Mouse (Mus musculus) heart, adult 11 months (tissue): ENCODE data around the gene Bpifc.

Source experiments
- DNase-seq: peaks from one replicate; pipeline ENCODE4 v3.0.0; 2022

Gene Bpifc

GRCm38 (mm10) chr10:86010636-86011035 lies 1.1 kb downstream of the Bpifc start:
- peak; percentile 44 for DNase-seq

- peak; percentile 30 for DNase-seq
Measured at GRCm38 (mm10) chr10:86009688-86010087, 2.0 kb downstream of the Bpifc start.

- peak; percentile 48 for DNase-seq
Measured at GRCm38 (mm10) chr10:86006455-86006854, 5.2 kb downstream of the Bpifc start.

GRCm38 (mm10) chr10:86000447-86000846 lies 11.2 kb downstream of the Bpifc start:
- no peak for DNase-seq

- DNase-seq: no peak
Measured at GRCm38 (mm10) chr10:85994543-85995104, 17.1 kb downstream of the Bpifc start.

GRCm38 (mm10) chr10:85993836-85994235 lies 17.9 kb downstream of the Bpifc start:
- DNase-seq: peak; percentile 55

- peak; percentile 61 for DNase-seq
Measured at GRCm38 (mm10) chr10:85992412-85992811, 19.3 kb downstream of the Bpifc start.

- peak; percentile 83 for DNase-seq
Measured at GRCm38 (mm10) chr10:85989412-85990115, 22.1 kb downstream of the Bpifc start.

- peak; percentile 84 for DNase-seq
Measured at GRCm38 (mm10) chr10:85972915-85973314, 38.8 kb downstream of the Bpifc start.

- DNase-seq: peak; percentile 79
Measured at GRCm38 (mm10) chr10:85971826-85972225, 39.9 kb downstream of the Bpifc start.

GRCm38 (mm10) chr10:85969894-85970620 lies 41.6 kb downstream of the Bpifc start:
- peak; percentile 85 for DNase-seq

- DNase-seq: peak; percentile 70
Measured at GRCm38 (mm10) chr10:85968731-85969130, 43.0 kb downstream of the Bpifc start.

- DNase-seq: peak; percentile 95
Measured at GRCm38 (mm10) chr10:85968157-85968634, 43.5 kb downstream of the Bpifc start.

- DNase-seq: peak; percentile 69
Measured at GRCm38 (mm10) chr10:85967411-85968156, 44.1 kb downstream of the Bpifc start.

GRCm38 (mm10) chr10:85966476-85966875 lies 45.2 kb downstream of the Bpifc start:
- peak; percentile 58 for DNase-seq

- DNase-seq: peak; percentile 74
Measured at GRCm38 (mm10) chr10:85964316-85964715, 47.4 kb downstream of the Bpifc start.

GRCm38 (mm10) chr10:85962897-85963296 lies 48.8 kb downstream of the Bpifc start:
- peak; percentile 86 for DNase-seq

GRCm38 (mm10) chr10:85957464-85957950 lies 54.2 kb downstream of the Bpifc start, which contains the start of gene Rtcb:
Gene Rtcb, minus strand, starts transcription at chr10:85957823.
- peak; percentile 99 for DNase-seq

- peak; percentile 63 for DNase-seq
Measured at GRCm38 (mm10) chr10:85956871-85957419, 54.8 kb downstream of the Bpifc start.

- DNase-seq: no peak
Measured at GRCm38 (mm10) chr10:85954429-85954828, 57.3 kb downstream of the Bpifc start.

- no peak for DNase-seq
Measured at GRCm38 (mm10) chr10:85953401-85953800, 58.3 kb downstream of the Bpifc start.

GRCm38 (mm10) chr10:85951765-85952443 lies 59.8 kb downstream of the Bpifc start:
- no peak for DNase-seq
